Mouse (Mus musculus): ENCODE data around the gene Gm49711.
"Not testable (repeated sequence)": the region's sequence is repeated elsewhere in the genome, so short reads cannot be mapped to it uniquely, and the experiment has no call there.

Gene Gm49711

GRCm38 (mm10) chr16:92183477-92183876 is 125.4 kb downstream of the Gm49711 start:
- DNase-seq (ENCODE audit: low spot score), result no peak

- no peak for DNase-seq (ENCODE audit: low spot score)
Measured at GRCm38 (mm10) chr16:92190603-92191002, 132.5 kb downstream of the Gm49711 start.

- no peak for DNase-seq (ENCODE audit: low spot score)
Measured at GRCm38 (mm10) chr16:92195094-92195493, 137.0 kb downstream of the Gm49711 start.

- DNase-seq (ENCODE audit: low spot score), result no peak
Measured at GRCm38 (mm10) chr16:92196741-92197331, 138.7 kb downstream of the Gm49711 start.

- no peak for DNase-seq (ENCODE audit: low spot score)
Measured at GRCm38 (mm10) chr16:92200615-92201014, 142.5 kb downstream of the Gm49711 start.

GRCm38 (mm10) chr16:92203599-92203998 is 145.5 kb downstream of the Gm49711 start:
- DNase-seq (ENCODE audit: low spot score), result no peak

- DNase-seq (ENCODE audit: low spot score), result no peak
Measured at GRCm38 (mm10) chr16:92209291-92209781, 151.2 kb downstream of the Gm49711 start.

- not testable (repeated sequence) for DNase-seq (ENCODE audit: low spot score)
Measured at GRCm38 (mm10) chr16:92210316-92210715, 152.2 kb downstream of the Gm49711 start.

GRCm38 (mm10) chr16:92213911-92214310 is 155.8 kb downstream of the Gm49711 start:
- not testable (repeated sequence) for DNase-seq (ENCODE audit: low spot score)

GRCm38 (mm10) chr16:92215599-92216390 is 157.7 kb downstream of the Gm49711 start:
- DNase-seq (ENCODE audit: low spot score), result no peak

GRCm38 (mm10) chr16:92220754-92221153 is 162.6 kb downstream of the Gm49711 start:
- no peak for DNase-seq (ENCODE audit: low spot score)

- no peak for DNase-seq (ENCODE audit: low spot score)
Measured at GRCm38 (mm10) chr16:92228332-92228919, 170.3 kb downstream of the Gm49711 start.

- no peak for DNase-seq (ENCODE audit: low spot score)
Measured at GRCm38 (mm10) chr16:92230476-92230931, 172.4 kb downstream of the Gm49711 start.

GRCm38 (mm10) chr16:92234530-92234929 is 176.4 kb downstream of the Gm49711 start:
- no peak for DNase-seq (ENCODE audit: low spot score)

- no peak for DNase-seq (ENCODE audit: low spot score)
Measured at GRCm38 (mm10) chr16:92235222-92235621, 177.1 kb downstream of the Gm49711 start.

Measured in T-cell, adult 2 months (primary cell).